Mouse (Mus musculus): ENCODE measurements at regions not wholly inside any gene's neighbourhood (a gene's known extent, or its start where the extent isn't known, plus 50 kb on each side); places are given as distances from the start of the nearest gene placed in this dataset.
"Not testable (repeated sequence)": the region's sequence is repeated elsewhere in the genome, so short reads cannot be mapped to it uniquely, and the experiment has no call there.

GRCm38 (mm10) chr5:97289401-97290165 lies 102.6 kb downstream of the Naa11 start:
- no peaks in the 10 kb centered on the region for H3K27me3 ChIP-seq (ENCODE audit: insufficient read depth, low read length)
- DNase-seq (ENCODE audit: low spot score) (no peak), ATAC-seq (ENCODE audit: extremely low read depth, insufficient number of reproducible peaks, low FRiP score, poor library complexity, severe bottlenecking) (no peak)
- no peaks in the 10 kb centered on the region for H3K36me3 ChIP-seq (replicated peaks)
- TF ChIP-seq GATA2 (IDR thresholded peaks at IDR 0.05; ENCODE audit: borderline replicate concordance, low read depth, low read length) (no peak), TAL1 (conservative IDR thresholded peaks at IDR 0.05; ENCODE audit: low read depth, low read length) (no peak), CTCF (IDR thresholded peaks at IDR 0.05; ENCODE audit: low read depth, low read length) (no peak), GATA1 (IDR thresholded peaks at IDR 0.05; ENCODE audit: borderline replicate concordance, low read length) (no peak), POLR2AphosphoS5 (IDR thresholded peaks at IDR 0.05; ENCODE audit: insufficient replicate concordance, low read depth, low read length) (no peak)
- no peaks in the 10 kb centered on the region for H3K9me3 ChIP-seq (replicated peaks)
- H3K4me1 ChIP-seq (ENCODE audit: insufficient read depth, low read depth, low read length), result no peaks in the 10 kb centered on the region
- no peak overlapping the region for H3K4me3 ChIP-seq (ENCODE audit: low read depth, low read length)

DNA sequence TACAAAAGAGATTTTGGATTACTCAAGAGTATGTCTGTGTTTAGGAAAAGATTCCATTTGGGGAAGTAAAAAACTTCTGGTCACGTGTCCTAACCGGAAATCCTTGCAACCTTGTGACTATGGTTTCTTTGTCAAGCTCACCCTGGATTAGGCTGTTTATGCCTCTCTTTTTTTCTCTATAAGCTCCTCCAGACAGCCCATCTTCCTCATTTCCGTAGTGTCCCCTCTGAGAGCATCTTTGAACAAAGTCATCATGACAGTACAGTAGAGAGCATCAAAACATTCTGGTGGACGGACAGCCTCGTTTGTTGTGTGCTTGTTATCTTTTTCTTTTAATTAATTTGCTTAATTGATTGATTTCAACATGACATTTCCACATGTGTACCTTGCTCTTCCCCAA lies 112.7 kb downstream of the Naa11 start:
- Histone ChIP-seq H3K9me3 (replicated peaks) (no peaks in the 10 kb centered on the region), H3K27me3 (ENCODE audit: insufficient read depth, low read length) (no peaks in the 10 kb centered on the region), H3K4me3 (ENCODE audit: low read depth, low read length) (no peak overlapping the region), H3K36me3 (replicated peaks) (no peaks in the 10 kb centered on the region), H3K4me1 (ENCODE audit: insufficient read depth, low read depth, low read length) (no peaks in the 10 kb centered on the region)
- TF ChIP-seq POLR2AphosphoS5 (IDR thresholded peaks at IDR 0.05; ENCODE audit: insufficient replicate concordance, low read depth, low read length) (no peak), GATA2 (IDR thresholded peaks at IDR 0.05; ENCODE audit: borderline replicate concordance, low read depth, low read length) (no peak), GATA1 (IDR thresholded peaks at IDR 0.05; ENCODE audit: borderline replicate concordance, low read length) (no peak), CTCF (IDR thresholded peaks at IDR 0.05; ENCODE audit: low read depth, low read length) (no peak), TAL1 (conservative IDR thresholded peaks at IDR 0.05; ENCODE audit: low read depth, low read length) (no peak)
- DNase-seq (ENCODE audit: low spot score), result no peak
- no peak for ATAC-seq (ENCODE audit: extremely low read depth, insufficient number of reproducible peaks, low FRiP score, poor library complexity, severe bottlenecking)

GRCm38 (mm10) chr5:97277795-97278572 lies 114.2 kb downstream of the Naa11 start:
- no peaks in the 10 kb centered on the region for H3K9me3 ChIP-seq (replicated peaks)
- ATAC-seq (ENCODE audit: extremely low read depth, insufficient number of reproducible peaks, low FRiP score, poor library complexity, severe bottlenecking) (no peak), DNase-seq (ENCODE audit: low spot score) (no peak)

DNA sequence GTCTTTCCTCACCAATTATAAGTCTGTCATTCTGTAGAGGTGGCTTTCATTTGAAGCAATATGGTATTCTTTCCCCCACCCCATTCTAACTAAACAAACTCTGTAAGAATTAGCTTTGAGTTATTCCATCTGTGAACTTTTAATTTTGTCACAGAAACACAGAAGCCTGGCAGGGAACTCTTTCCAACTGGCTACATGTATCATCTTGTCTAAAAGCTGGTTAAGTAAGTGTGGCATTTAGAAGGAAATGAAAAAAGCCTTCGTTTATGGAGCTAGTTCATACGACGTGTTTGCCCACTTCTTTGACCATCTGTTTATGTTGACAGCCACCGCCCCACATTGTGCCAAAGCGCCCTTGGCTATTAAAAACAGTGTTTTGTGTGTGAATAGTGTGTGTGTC lies 115.5 kb downstream of the Naa11 start:
- no peaks in the 10 kb centered on the region for H3K27me3 ChIP-seq (ENCODE audit: insufficient read depth, low read length)
- TF ChIP-seq GATA2 (IDR thresholded peaks at IDR 0.05; ENCODE audit: borderline replicate concordance, low read depth, low read length) (no peak), GATA1 (IDR thresholded peaks at IDR 0.05; ENCODE audit: borderline replicate concordance, low read length) (no peak), POLR2AphosphoS5 (IDR thresholded peaks at IDR 0.05; ENCODE audit: insufficient replicate concordance, low read depth, low read length) (no peak), CTCF (IDR thresholded peaks at IDR 0.05; ENCODE audit: low read depth, low read length) (no peak), TAL1 (conservative IDR thresholded peaks at IDR 0.05; ENCODE audit: low read depth, low read length) (no peak)
- ATAC-seq (ENCODE audit: extremely low read depth, insufficient number of reproducible peaks, low FRiP score, poor library complexity, severe bottlenecking) (no peak), DNase-seq (ENCODE audit: low spot score) (no peak)
- no peak overlapping the region for H3K4me3 ChIP-seq (ENCODE audit: low read depth, low read length)
- no peaks in the 10 kb centered on the region for H3K36me3 ChIP-seq (replicated peaks)
- no peaks in the 10 kb centered on the region for H3K4me1 ChIP-seq (ENCODE audit: insufficient read depth, low read depth, low read length)
- no peaks in the 10 kb centered on the region for H3K9me3 ChIP-seq (replicated peaks)

More at GRCm38 (mm10) chr5:97277795-97278572, 114.2 kb downstream of the Naa11 start:
- Histone ChIP-seq H3K4me3 (ENCODE audit: low read depth, low read length) (no peak overlapping the region), H3K36me3 (replicated peaks) (no peaks in the 10 kb centered on the region), H3K27me3 (ENCODE audit: insufficient read depth, low read length) (no peaks in the 10 kb centered on the region), H3K4me1 (ENCODE audit: insufficient read depth, low read depth, low read length) (no peaks in the 10 kb centered on the region)
- TF ChIP-seq CTCF (IDR thresholded peaks at IDR 0.05; ENCODE audit: low read depth, low read length), result no peak
- TF ChIP-seq TAL1 (conservative IDR thresholded peaks at IDR 0.05; ENCODE audit: low read depth, low read length), result no peak
- TF ChIP-seq POLR2AphosphoS5 (IDR thresholded peaks at IDR 0.05; ENCODE audit: insufficient replicate concordance, low read depth, low read length), result no peak
- TF ChIP-seq GATA2 (IDR thresholded peaks at IDR 0.05; ENCODE audit: borderline replicate concordance, low read depth, low read length), result no peak
- no peak for TF ChIP-seq GATA1 (IDR thresholded peaks at IDR 0.05; ENCODE audit: borderline replicate concordance, low read length)

- DNase-seq (ENCODE audit: low spot score); ATAC-seq (ENCODE audit: extremely low read depth, insufficient number of reproducible peaks, low FRiP score, poor library complexity, severe bottlenecking); H3K36me3 ChIP-seq (replicated peaks); H3K27me3 ChIP-seq (ENCODE audit: insufficient read depth, low read length); H3K4me1 ChIP-seq (ENCODE audit: insufficient read depth, low read depth, low read length); H3K9me3 ChIP-seq (replicated peaks); H3K4me3 ChIP-seq (ENCODE audit: low read depth, low read length): not testable (repeated sequence)
These were observed 127.5 kb downstream of the Naa11 start for GRCm38 (mm10) chr5:97264666-97265065.

DNA sequence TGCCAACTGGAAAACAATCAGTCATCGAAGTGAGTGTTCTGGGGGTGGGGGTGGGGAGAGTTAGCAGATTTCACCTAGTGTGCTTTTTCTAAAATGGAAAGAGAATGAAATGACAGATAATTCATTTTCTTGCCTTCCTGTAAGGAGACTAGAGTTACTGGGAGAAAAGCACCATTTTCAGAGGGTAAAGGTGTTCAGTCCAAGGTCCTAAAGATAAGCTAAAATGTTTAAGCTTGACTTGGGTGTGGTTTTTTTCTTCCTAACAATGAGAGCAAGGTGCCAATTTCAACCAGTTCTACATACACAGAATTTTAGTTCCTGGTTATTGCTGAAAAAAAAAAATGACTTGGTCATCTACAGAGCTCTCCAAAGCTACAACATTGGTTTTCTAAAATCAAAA lies 135.1 kb downstream of the Naa11 start:
- DNase-seq (ENCODE audit: low spot score), result no peak
- no peaks in the 10 kb centered on the region for H3K36me3 ChIP-seq (replicated peaks)
- H3K9me3 ChIP-seq (replicated peaks), result no peaks in the 10 kb centered on the region
- no peaks in the 10 kb centered on the region for H3K4me1 ChIP-seq (ENCODE audit: insufficient read depth, low read depth, low read length)
- H3K27me3 ChIP-seq (ENCODE audit: insufficient read depth, low read length), result no peaks in the 10 kb centered on the region
- no peak overlapping the region for H3K4me3 ChIP-seq (ENCODE audit: low read depth, low read length)
- no peak for ATAC-seq (ENCODE audit: extremely low read depth, insufficient number of reproducible peaks, low FRiP score, poor library complexity, severe bottlenecking)
- no peak for TF ChIP-seq POLR2AphosphoS5 (IDR thresholded peaks at IDR 0.05; ENCODE audit: insufficient replicate concordance, low read depth, low read length)
- TF ChIP-seq TAL1 (conservative IDR thresholded peaks at IDR 0.05; ENCODE audit: low read depth, low read length), result no peak
- TF ChIP-seq GATA1 (IDR thresholded peaks at IDR 0.05; ENCODE audit: borderline replicate concordance, low read length), result no peak
- no peak for TF ChIP-seq GATA2 (IDR thresholded peaks at IDR 0.05; ENCODE audit: borderline replicate concordance, low read depth, low read length)
- no peak for TF ChIP-seq CTCF (IDR thresholded peaks at IDR 0.05; ENCODE audit: low read depth, low read length)

All from G1E (cell line).